Mouse (Mus musculus) forebrain, embryonic 13.5 days (tissue): ENCODE measurements at regions not wholly inside any gene's neighbourhood (a gene's known extent, or its start where the extent isn't known, plus 50 kb on each side); places are given as distances from the start of the nearest gene placed in this dataset.
A peak's percentile ranks its signal among the peaks of the same experiment; 100 is the strongest.
"Not testable (repeated sequence)": the region's sequence is repeated elsewhere in the genome, so short reads cannot be mapped to it uniquely, and the experiment has no call there.

Experiments used
- ATAC-seq: fragments of 200-750 bp; cut with Nextera tagmentation; 2 replicates; pipeline ENCODE4 v1.8.0; 2017
- H3K27ac ChIP-seq: fragments of 300-500 bp; sonication (generic); 2 replicates; pipeline ENCODE4 v1.5.1; 2015; ENCODE audit warnings: inconsistent platforms, mild to moderate bottlenecking, moderate library complexity
- H3K27me3 ChIP-seq: fragments of 300-500 bp; sonication (generic); 2 replicates; pipeline ENCODE4 v1.6.1; 2015; ENCODE audit warnings: mild to moderate bottlenecking, inconsistent platforms
- H3K36me3 ChIP-seq: fragments of 300-500 bp; sonication (generic); 2 replicates; pipeline ENCODE4 v1.6.1; 2015; ENCODE audit warnings: mild to moderate bottlenecking, inconsistent platforms; ENCODE audit not compliant: poor library complexity, severe bottlenecking
- H3K4me1 ChIP-seq: fragments of 300-500 bp; sonication (generic); 2 replicates; pipeline ENCODE4 v1.6.1; 2015; ENCODE audit warnings: inconsistent platforms
- H3K4me2 ChIP-seq: fragments of 300-500 bp; sonication (generic); 2 replicates; pipeline ENCODE4 v1.6.1; 2015; ENCODE audit warnings: inconsistent platforms, mild to moderate bottlenecking, moderate library complexity
- H3K4me3 ChIP-seq: fragments of 300-500 bp; sonication (generic); 2 replicates; pipeline ENCODE4 v1.5.1; 2015; ENCODE audit warnings: mild to moderate bottlenecking, inconsistent platforms
- H3K9ac ChIP-seq: fragments of 300-500 bp; sonication (generic); 2 replicates; pipeline ENCODE4 v1.6.1; 2015; ENCODE audit warnings: mild to moderate bottlenecking, inconsistent platforms
- H3K9me3 ChIP-seq: fragments of 300-500 bp; sonication (generic); replicated peaks from 2 replicates; pipeline ENCODE4 v1.6.1; 2016; ENCODE audit warnings: inconsistent platforms
- WGBS: fragments of 180-500 bp; shearing (Covaris S2); methylation state at CpG from one replicate; pipeline ENCODE4 v1.1.7; 2015; 5-methylcytosine and 5-hydroxymethylcytosine counted together

GRCm38 (mm10) chr10:120694472-120694871, 204.4 kb downstream of the Msrb3 start:
- Histone ChIP-seq H3K4me1 (peaks cover 15% of the 10 kb centered on the region; the same call in 1 of the 2 replicates), H3K27me3 (peaks cover 13% of the 10 kb centered on the region), H3K9me3 (no peaks in the 10 kb centered on the region), H3K9ac (no peak overlapping the region), H3K27ac (no peak overlapping the region), H3K36me3 (no peaks in the 10 kb centered on the region), H3K4me3 (no peak overlapping the region), H3K4me2 (peak overlapping the region; percentile 12; the same call in 1 of the 2 replicates)
- 28% methylated on average over 18 of the region's 18 CpGs for WGBS
- no peak for ATAC-seq

GRCm38 (mm10) chr10:120691451-120691850, 207.4 kb downstream of the Msrb3 start:
- no peak overlapping the region for H3K9ac ChIP-seq
- H3K36me3 ChIP-seq, result no peaks in the 10 kb centered on the region
- no peak overlapping the region for H3K27ac ChIP-seq
- peaks cover 13% of the 10 kb centered on the region for H3K27me3 ChIP-seq
- H3K4me1 ChIP-seq, result peaks cover 8% of the 10 kb centered on the region; the same call in 1 of the 2 replicates
- no peak overlapping the region for H3K4me3 ChIP-seq
- ATAC-seq, result no peak
- H3K4me2 ChIP-seq, result no peak overlapping the region
- no peaks in the 10 kb centered on the region for H3K9me3 ChIP-seq
- 54% methylated on average over 3 of the region's 3 CpGs for WGBS

- H3K9me3 ChIP-seq, result no peaks in the 10 kb centered on the region
Measured at GRCm38 (mm10) chr10:120686123-120686522, 209.9 kb upstream of the Hmga2 start.

GRCm38 (mm10) chr10:120682021-120682420, 205.8 kb upstream of the Hmga2 start:
- Histone ChIP-seq H3K4me2 (no peak overlapping the region), H3K36me3 (no peaks in the 10 kb centered on the region), H3K9me3 (no peaks in the 10 kb centered on the region), H3K4me3 (no peak overlapping the region), H3K4me1 (no peaks in the 10 kb centered on the region), H3K9ac (no peak overlapping the region), H3K27ac (no peak overlapping the region), H3K27me3 (no peaks in the 10 kb centered on the region)
- WGBS, result 89% methylated on average over 10 of the region's 10 CpGs
- ATAC-seq, result no peak

More at GRCm38 (mm10) chr10:120686123-120686522, 209.9 kb upstream of the Hmga2 start:
- 89% methylated on average over 10 of the region's 10 CpGs for WGBS
- no peak overlapping the region for H3K27ac ChIP-seq
- H3K4me2 ChIP-seq, result no peak overlapping the region
- no peak overlapping the region for H3K4me3 ChIP-seq
- H3K4me1 ChIP-seq, result no peaks in the 10 kb centered on the region
- no peak overlapping the region for H3K9ac ChIP-seq
- H3K36me3 ChIP-seq, result no peaks in the 10 kb centered on the region
- no peak for ATAC-seq
- H3K27me3 ChIP-seq, result no peaks in the 10 kb centered on the region

- H3K27me3 ChIP-seq, result no peaks in the 10 kb centered on the region
- WGBS, result 81% methylated on average over 6 of the region's 6 CpGs
- H3K9me3 ChIP-seq, result no peaks in the 10 kb centered on the region
- H3K4me2 ChIP-seq, result no peak overlapping the region
- no peak for ATAC-seq
- no peak overlapping the region for H3K4me3 ChIP-seq
- no peak overlapping the region for H3K9ac ChIP-seq
- no peaks in the 10 kb centered on the region for H3K4me1 ChIP-seq
- H3K36me3 ChIP-seq, result no peaks in the 10 kb centered on the region
- no peak overlapping the region for H3K27ac ChIP-seq
Measured at GRCm38 (mm10) chr10:120679982-120680381, 203.7 kb upstream of the Hmga2 start.

- H3K9me3 ChIP-seq, result no peaks in the 10 kb centered on the region
- 82% methylated on average over 8 of the region's 8 CpGs for WGBS
- H3K27me3 ChIP-seq, result no peaks in the 10 kb centered on the region
- no peaks in the 10 kb centered on the region for H3K36me3 ChIP-seq
- no peak overlapping the region for H3K9ac ChIP-seq
- H3K4me1 ChIP-seq, result peaks cover 4% of the 10 kb centered on the region; the same call in 1 of the 2 replicates
- no peak overlapping the region for H3K4me2 ChIP-seq
- H3K4me3 ChIP-seq, result no peak overlapping the region
- H3K27ac ChIP-seq, result no peak overlapping the region
- ATAC-seq, result no peak
Measured at GRCm38 (mm10) chr10:120678277-120678676, 202.0 kb upstream of the Hmga2 start.

- Histone ChIP-seq H3K36me3 (no peaks in the 10 kb centered on the region), H3K9me3 (no peaks in the 10 kb centered on the region), H3K9ac (no peak overlapping the region), H3K27ac (no peak overlapping the region), H3K4me1 (peaks cover 4% of the 10 kb centered on the region; the same call in 1 of the 2 replicates), H3K4me2 (no peak overlapping the region), H3K4me3 (no peak overlapping the region), H3K27me3 (no peaks in the 10 kb centered on the region)
- WGBS, result 91% methylated on average over 4 of the region's 4 CpGs
- no peak for ATAC-seq
Measured at GRCm38 (mm10) chr10:120675369-120675768, 199.1 kb upstream of the Hmga2 start.

- Histone ChIP-seq H3K27ac (no peak overlapping the region), H3K27me3 (no peaks in the 10 kb centered on the region), H3K4me3 (no peak overlapping the region), H3K36me3 (no peaks in the 10 kb centered on the region), H3K9me3 (no peaks in the 10 kb centered on the region), H3K9ac (no peak overlapping the region), H3K4me2 (no peak overlapping the region), H3K4me1 (peaks cover 4% of the 10 kb centered on the region; the same call in 1 of the 2 replicates)
- no peak for ATAC-seq
- WGBS, result 56% methylated on average over 10 of the region's 10 CpGs
Measured at GRCm38 (mm10) chr10:120674321-120675045, 198.2 kb upstream of the Hmga2 start.

- H3K36me3 ChIP-seq, H3K9ac ChIP-seq, H3K27me3 ChIP-seq, H3K4me1 ChIP-seq, H3K27ac ChIP-seq, H3K4me3 ChIP-seq, H3K9me3 ChIP-seq, H3K4me2 ChIP-seq: not testable (repeated sequence)
- ATAC-seq, result peak; percentile 58; the same call in 1 of the 2 replicates
- WGBS, result 90% methylated on average over 7 of the region's 7 CpGs
Measured at GRCm38 (mm10) chr10:120667678-120668031, 191.4 kb upstream of the Hmga2 start.

GRCm38 (mm10) chr10:120666985-120667677, 190.9 kb upstream of the Hmga2 start:
- Histone ChIP-seq H3K27me3 (no peaks in the 10 kb centered on the region), H3K36me3 (no peaks in the 10 kb centered on the region), H3K4me3 (no peak overlapping the region), H3K4me2 (no peak overlapping the region), H3K9ac (no peak overlapping the region), H3K4me1 (no peaks in the 10 kb centered on the region), H3K27ac (no peak overlapping the region), H3K9me3 (no peaks in the 10 kb centered on the region)
- WGBS, result 46% methylated on average over 12 of the region's 12 CpGs
- ATAC-seq, result peak; percentile 82

GRCm38 (mm10) chr10:120666202-120666860, 190.1 kb upstream of the Hmga2 start:
- no peak for ATAC-seq
- 91% methylated on average over 7 of the region's 7 CpGs for WGBS
- Histone ChIP-seq H3K4me1 (no peaks in the 10 kb centered on the region), H3K27me3 (no peaks in the 10 kb centered on the region), H3K4me3 (no peak overlapping the region), H3K9me3 (no peaks in the 10 kb centered on the region), H3K9ac (no peak overlapping the region), H3K36me3 (no peaks in the 10 kb centered on the region), H3K27ac (no peak overlapping the region), H3K4me2 (no peak overlapping the region)

- H3K4me3 ChIP-seq, result no peak overlapping the region
- no peak for ATAC-seq
- H3K4me1 ChIP-seq, result no peaks in the 10 kb centered on the region
- H3K27ac ChIP-seq, result no peak overlapping the region
- H3K36me3 ChIP-seq, result no peaks in the 10 kb centered on the region
- H3K27me3 ChIP-seq, result no peaks in the 10 kb centered on the region
- 75% methylated on average over 5 of the region's 5 CpGs for WGBS
- no peak overlapping the region for H3K4me2 ChIP-seq
- no peaks in the 10 kb centered on the region for H3K9me3 ChIP-seq
- no peak overlapping the region for H3K9ac ChIP-seq
Measured at GRCm38 (mm10) chr10:120665670-120666069, 189.4 kb upstream of the Hmga2 start.
